Mouse (Mus musculus) liver, embryonic 14.5 days (tissue): ENCODE data around the gene Cemip2. TPM values are rescaled to one million over a fixed set of nuclear protein-coding genes. Genes with fewer than 3 reads are reported as not detected.

ENCODE experiments used
- ATAC-seq: fragments of 200-750 bp; cut with Nextera tagmentation; 2 replicates; pipeline ENCODE4 v1.8.0; 2017; ENCODE audit warnings: moderate number of reproducible peaks, mild to moderate bottlenecking, moderate library complexity; ENCODE audit not compliant: insufficient read depth
- DNase-seq, 3 experiments: peaks; one replicate each; pipeline ENCODE4 v3.0.0-alpha.2; 2012 to 2013; ENCODE audit warnings: low read depth in 3 of 3, low spot score in 3 of 3
- H3K27ac ChIP-seq: fragments of 300-500 bp; sonication (generic); 2 replicates; pipeline ENCODE4 v1.5.1; 2014; ENCODE audit warnings: moderate library complexity, mild to moderate bottlenecking, control low read depth, inconsistent platforms
- H3K27me3 ChIP-seq: fragments of 300-500 bp; sonication (generic); 2 replicates; pipeline ENCODE4 v1.6.1; 2014; ENCODE audit warnings: mild to moderate bottlenecking, low read length, moderate library complexity; ENCODE audit not compliant: control insufficient read depth, insufficient read depth
- H3K36me3 ChIP-seq: fragments of 300-500 bp; sonication (generic); replicated peaks from 2 replicates; pipeline ENCODE4 v1.6.1; 2014; ENCODE audit warnings: low read depth; ENCODE audit not compliant: control insufficient read depth, insufficient read depth
- H3K4me1 ChIP-seq, 2 experiments: fragments of 200-500 bp in 1 of 2; fragments of 300-500 bp in 1 of 2; sonication (generic) in 1 of 2; replicated peaks; 2 replicates each; pipeline ENCODE4 v1.6.1; 2012 to 2014; ENCODE audit warnings: antibody characterized with exemption in 1 of 2, inconsistent platforms in 1 of 2, low read length in 1 of 2; ENCODE audit not compliant: control insufficient read depth in 2 of 2, insufficient read depth in 2 of 2
- H3K4me2 ChIP-seq: fragments of 300-500 bp; sonication (generic); 2 replicates; pipeline ENCODE4 v1.6.1; 2014; ENCODE audit warnings: low read depth, mild to moderate bottlenecking, control low read depth, moderate library complexity
- H3K4me3 ChIP-seq, 2 experiments: fragments of 200-500 bp in 1 of 2; fragments of 300-500 bp in 1 of 2; sonication (generic) in 1 of 2; 2 replicates each; pipeline ENCODE4 v1.5.1; 2012 to 2014; ENCODE audit warnings: low read depth in 2 of 2, low read length in 2 of 2, mild to moderate bottlenecking in 2 of 2, control low read depth in 1 of 2, inconsistent platforms in 1 of 2, moderate library complexity in 1 of 2; ENCODE audit not compliant: insufficient read depth in 1 of 2
- H3K9ac ChIP-seq: fragments of 300-500 bp; sonication (generic); replicated peaks from 2 replicates; pipeline ENCODE4 v1.6.1; 2014; ENCODE audit warnings: mild to moderate bottlenecking, control low read depth, moderate library complexity
- H3K9me3 ChIP-seq: fragments of 300-500 bp; sonication (generic); 2 replicates; pipeline ENCODE4 v1.6.1; 2016; ENCODE audit warnings: low read length, mixed read lengths; ENCODE audit not compliant: control insufficient read depth
- CTCF ChIP-seq: IDR thresholded peaks from 2 replicates; pipeline ENCODE4 v1.5.1; 2016; ENCODE audit warnings: antibody characterized with exemption, low read depth, control low read depth
- EP300 ChIP-seq: IDR thresholded peaks from 2 replicates; pipeline ENCODE4 v1.6.1; 2016; ENCODE audit warnings: antibody characterized with exemption, low read depth
- WGBS: fragments of 180-500 bp; shearing (Covaris S2); extraction: QIAGEN DNeasy Blood & Tissue Kit; methylation state at CpG from one replicate; pipeline ENCODE4 v1.1.7; 2014; ENCODE audit not compliant: insufficient replicate concordance; 5-methylcytosine and 5-hydroxymethylcytosine counted together
- polyA plus RNA-seq, 2 experiments: library from polyadenylated mRNA; depleted of rRNA in 1 of 2; stranded (reverse) in 1 of 2; unstranded in 1 of 2; fragments of >200 nt; fragmentation: Nextera tagmentation in 1 of 2; extraction: Ambion mirVana in 1 of 2; gene quantifications; 2 replicates each; pipeline versions ENCODE4 v1.2.1 to v1.2.3; 2012 to 2014

The Cemip2 gene
- polyA plus RNA-seq, 2 experiments, result 3.0 to 6.0 TPM

GRCm38 (mm10) chr19:21737446-21737845 is 40.7 kb upstream of the Cemip2 start:
- Histone ChIP-seq H3K9me3 (no peaks in the 10 kb centered on the region), H3K4me3 (peak overlapping the region; percentile 8 to 23; a peak in 2 of 4 replicates), H3K4me1 (peaks cover 0 to 10% of the 10 kb centered on the region in 2 experiments; a peak in 2 of 4 replicates), H3K4me2 (peak overlapping the region; percentile 58), H3K9ac (no peak overlapping the region), H3K27me3 (no peaks in the 10 kb centered on the region), H3K27ac (no peak overlapping the region), H3K36me3 (no peaks in the 10 kb centered on the region)
- 12% methylated on average over 18 of the region's 18 CpGs for WGBS
- peak; percentile 69 for ATAC-seq
- DNase-seq, result peak in 2 of 3 experiments; percentile 13 to 27
- TF ChIP-seq EP300 (no peak), CTCF (no peak)

DNA sequence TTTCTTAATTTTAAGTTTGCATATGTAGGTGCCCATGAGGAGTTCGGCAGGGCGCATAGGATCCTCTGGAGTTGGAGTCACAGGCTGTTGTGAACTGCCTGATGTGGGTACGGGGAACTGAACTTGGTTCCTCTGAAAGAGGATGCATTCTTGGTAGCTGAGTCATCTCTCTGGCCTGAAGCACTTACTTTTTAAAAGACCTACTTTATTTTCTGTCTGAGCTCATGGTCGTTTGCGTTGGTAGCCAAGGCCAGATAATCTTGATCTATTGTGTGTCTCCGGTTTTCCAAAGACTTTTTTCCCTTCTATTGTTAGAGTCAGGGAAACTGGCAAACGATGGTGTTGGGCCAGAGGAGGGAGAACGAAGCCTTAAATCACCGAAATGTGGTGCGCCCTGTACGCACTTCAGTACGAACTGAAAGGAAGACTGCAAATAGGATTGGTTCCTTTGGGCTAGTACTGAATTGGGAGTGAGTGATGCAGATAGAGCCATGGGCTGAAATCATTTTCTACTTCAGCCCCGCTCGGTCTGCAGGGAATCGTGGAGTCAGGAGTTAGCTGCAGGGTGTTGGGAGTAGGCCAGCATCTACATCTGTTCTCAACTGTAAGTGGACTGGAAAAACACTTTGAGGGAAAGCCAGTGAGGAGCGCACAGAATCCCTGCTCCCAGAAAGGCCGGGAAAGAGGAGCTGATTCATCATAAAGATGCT is 40.1 kb upstream of the Cemip2 start:
- DNase-seq (peak in 1 of 3 experiments; percentile 6), ATAC-seq (peak; percentile 47; the same call in 1 of the 2 replicates)
- Histone ChIP-seq H3K4me1 (peaks cover 0 to 10% of the 10 kb centered on the region in 2 experiments; a peak in 2 of 4 replicates), H3K4me2 (peak overlapping the region; percentile 58), H3K9me3 (no peaks in the 10 kb centered on the region), H3K4me3 (peak overlapping the region in 1 of 2 experiments; percentile 23; a peak in 1 of 4 replicates), H3K27ac (no peak overlapping the region), H3K27me3 (no peaks in the 10 kb centered on the region), H3K9ac (no peak overlapping the region), H3K36me3 (no peaks in the 10 kb centered on the region)
- 23% methylated on average over 17 of the region's 17 CpGs for WGBS
- no peak for TF ChIP-seq EP300
- no peak for TF ChIP-seq CTCF

- DNase-seq, result no peak
- Histone ChIP-seq H3K27ac (no peak overlapping the region), H3K27me3 (no peaks in the 10 kb centered on the region), H3K36me3 (no peaks in the 10 kb centered on the region), H3K4me3 (no peak overlapping the region), H3K4me1 (peaks cover 0 to 10% of the 10 kb centered on the region in 2 experiments; a peak in 2 of 4 replicates), H3K4me2 (no peak overlapping the region), H3K9ac (no peak overlapping the region), H3K9me3 (no peaks in the 10 kb centered on the region)
- no peak for ATAC-seq
- WGBS, result 70% methylated on average over 18 of the region's 18 CpGs
- TF ChIP-seq CTCF, result no peak
- no peak for TF ChIP-seq EP300
These were observed 39.4 kb upstream of the Cemip2 start for GRCm38 (mm10) chr19:21738591-21739280.

GRCm38 (mm10) chr19:21742138-21742537 is 36.0 kb upstream of the Cemip2 start:
- no peak for DNase-seq
- H3K4me3 ChIP-seq, result no peak overlapping the region
- TF ChIP-seq EP300 (no peak), CTCF (no peak)
- peaks cover 0 to 8% of the 10 kb centered on the region in 2 experiments; a peak in 2 of 4 replicates for H3K4me1 ChIP-seq
- no peaks in the 10 kb centered on the region for H3K27me3 ChIP-seq
- H3K9me3 ChIP-seq, result no peaks in the 10 kb centered on the region
- no peak overlapping the region for H3K9ac ChIP-seq
- WGBS, result 74% methylated on average over 12 of the region's 12 CpGs
- H3K36me3 ChIP-seq, result no peaks in the 10 kb centered on the region
- no peak overlapping the region for H3K4me2 ChIP-seq
- H3K27ac ChIP-seq, result no peak overlapping the region
- ATAC-seq, result no peak

GRCm38 (mm10) chr19:21745586-21745985 is 32.6 kb upstream of the Cemip2 start:
- Histone ChIP-seq H3K27me3 (no peaks in the 10 kb centered on the region), H3K27ac (no peak overlapping the region), H3K4me1 (no peaks in the 10 kb centered on the region), H3K4me3 (no peak overlapping the region), H3K36me3 (no peaks in the 10 kb centered on the region), H3K4me2 (no peak overlapping the region), H3K9me3 (no peaks in the 10 kb centered on the region), H3K9ac (no peak overlapping the region)
- no peak for DNase-seq
- WGBS, result 70% methylated on average over 2 of the region's 2 CpGs
- TF ChIP-seq EP300 (no peak), CTCF (no peak)
- no peak for ATAC-seq
